Mouse (Mus musculus) hindbrain, embryonic 15.5 days (tissue): Measurements from ENCODE around the gene Gabarap. TPM values are rescaled to one million over a fixed set of nuclear protein-coding genes. Genes with fewer than 3 reads are reported as not detected.
"Not testable (repeated sequence)": the region's sequence is repeated elsewhere in the genome, so short reads cannot be mapped to it uniquely, and the experiment has no call there.

Source experiments
- ATAC-seq: fragments of 200-750 bp; cut with Nextera tagmentation; 2 replicates; pipeline ENCODE4 v1.8.0; 2017; ENCODE audit warnings: low read depth, moderate number of reproducible peaks, moderate TSS enrichment; ENCODE audit not compliant: low FRiP score
- H3K27ac ChIP-seq: fragments of 300-500 bp; sonication (generic); replicated peaks from 2 replicates; pipeline ENCODE4 v1.5.1; 2015; ENCODE audit warnings: mild to moderate bottlenecking, inconsistent platforms
- H3K27me3 ChIP-seq: fragments of 300-500 bp; sonication (generic); 2 replicates; pipeline ENCODE4 v1.6.1; 2015; ENCODE audit warnings: control low read depth, inconsistent platforms
- H3K36me3 ChIP-seq: fragments of 300-500 bp; sonication (generic); 2 replicates; pipeline ENCODE4 v1.6.1; 2015; ENCODE audit warnings: control low read depth, inconsistent platforms
- H3K4me1 ChIP-seq: fragments of 300-500 bp; sonication (generic); replicated peaks from 2 replicates; pipeline ENCODE4 v1.6.1; 2015; ENCODE audit warnings: control low read depth, inconsistent platforms
- H3K4me2 ChIP-seq: fragments of 300-500 bp; sonication (generic); 2 replicates; pipeline ENCODE4 v1.6.1; 2015; ENCODE audit warnings: moderate library complexity, mild to moderate bottlenecking, inconsistent platforms
- H3K4me3 ChIP-seq: fragments of 300-500 bp; sonication (generic); 2 replicates; pipeline ENCODE4 v1.5.1; 2015; ENCODE audit warnings: mild to moderate bottlenecking, inconsistent platforms
- H3K9ac ChIP-seq: fragments of 300-500 bp; sonication (generic); 2 replicates; pipeline ENCODE4 v1.6.1; 2015; ENCODE audit warnings: inconsistent platforms
- H3K9me3 ChIP-seq: fragments of 300-500 bp; sonication (generic); 2 replicates; pipeline ENCODE4 v1.6.1; 2016; ENCODE audit warnings: control low read depth, inconsistent platforms
- WGBS: fragments of 180-500 bp; shearing (Covaris S2); methylation state at CpG from one replicate; pipeline ENCODE4 v1.1.7; 2015; 5-methylcytosine and 5-hydroxymethylcytosine counted together
- polyA plus RNA-seq: library from polyadenylated mRNA; unstranded; fragments of >200 nt; fragmentation: Nextera tagmentation; extraction: Ambion mirVana; gene quantifications from 2 replicates; pipeline ENCODE4 v1.2.1, GENCODE M21; 2015

Gabarap gene
- polyA plus RNA-seq, 1 experiment from 2014 or later, result 571 TPM

DNA sequence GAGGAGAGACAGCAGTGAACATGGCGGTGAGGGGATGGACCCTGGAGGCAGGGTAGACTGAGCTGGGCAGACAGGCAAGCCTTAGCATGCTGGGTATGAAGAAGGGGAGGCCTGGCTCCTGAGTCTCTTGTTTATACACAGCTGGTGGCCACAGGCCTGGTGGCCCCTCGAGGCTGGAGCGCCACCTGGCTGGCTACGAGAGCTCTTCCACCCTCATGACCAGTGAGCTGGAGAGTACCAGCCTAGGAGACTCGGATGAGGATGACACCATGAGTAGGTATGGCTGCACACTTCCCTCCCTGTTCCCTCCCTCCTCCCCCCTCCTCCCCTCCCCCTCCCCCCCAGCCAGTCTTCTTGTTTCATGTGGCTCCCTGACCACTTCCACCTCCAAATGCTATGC lies 14.6 kb downstream of the Gabarap start:
- Histone ChIP-seq H3K9me3 (no peaks in the 10 kb centered on the region), H3K27me3 (no peaks in the 10 kb centered on the region), H3K4me3 (no peak overlapping the region), H3K4me1 (peaks cover 33% of the 10 kb centered on the region), H3K4me2 (no peak overlapping the region), H3K9ac (no peak overlapping the region), H3K36me3 (peaks cover 50% of the 10 kb centered on the region), H3K27ac (no peak overlapping the region)
- ATAC-seq, result no peak
- 51% methylated on average over 5 of the region's 5 CpGs for WGBS

DNA sequence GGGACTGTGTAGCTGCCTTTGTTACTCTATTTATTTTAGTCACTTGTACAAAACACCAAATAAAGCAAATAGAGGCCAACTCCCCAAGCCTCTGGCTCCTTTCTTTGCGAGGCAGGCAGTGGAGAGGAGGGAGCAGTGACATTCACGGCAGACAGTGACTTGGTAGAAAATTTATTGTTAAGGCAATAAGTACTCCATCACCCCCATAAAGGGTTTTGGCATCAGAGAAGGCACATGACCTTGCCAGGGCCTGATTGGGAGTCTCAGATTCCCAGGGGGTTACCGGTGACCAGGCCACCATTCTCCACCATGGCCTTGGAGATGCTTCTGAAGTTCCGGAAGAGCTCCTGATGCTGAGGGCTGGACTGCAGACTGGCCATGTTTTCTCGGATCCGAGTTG lies 19.1 kb downstream of the Gabarap start:
- no peak for ATAC-seq
- peaks cover 75% of the 10 kb centered on the region for H3K36me3 ChIP-seq
- H3K4me2 ChIP-seq, result no peak overlapping the region
- H3K4me1 ChIP-seq, result peaks cover 13% of the 10 kb centered on the region
- 85% methylated on average over 6 of the region's 6 CpGs for WGBS
- H3K9me3 ChIP-seq, result no peaks in the 10 kb centered on the region
- H3K9ac ChIP-seq, result no peak overlapping the region
- no peaks in the 10 kb centered on the region for H3K27me3 ChIP-seq
- H3K4me3 ChIP-seq, result no peak overlapping the region
- no peak overlapping the region for H3K27ac ChIP-seq

DNA sequence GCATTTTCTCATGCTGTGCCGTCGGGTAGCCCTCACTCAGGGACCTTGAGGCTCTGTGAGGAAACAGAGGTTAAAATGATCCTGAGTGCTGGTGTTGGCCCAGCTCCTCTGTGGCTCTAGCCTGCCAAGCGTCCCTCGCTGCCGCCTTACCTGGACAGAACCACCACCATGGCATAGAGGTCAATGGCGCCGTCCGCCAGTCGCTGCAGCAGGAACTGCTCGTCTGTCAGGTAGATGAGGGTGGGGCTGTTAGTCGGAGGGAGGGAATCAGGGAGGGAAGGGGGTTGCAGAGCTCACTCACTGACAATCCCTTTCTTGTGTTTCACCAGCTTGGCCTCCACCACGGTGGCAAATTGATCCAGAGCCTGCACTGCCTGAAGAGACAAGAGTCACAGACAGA lies 19.6 kb downstream of the Gabarap start:
- H3K9ac ChIP-seq, result no peak overlapping the region
- H3K4me2 ChIP-seq, result no peak overlapping the region
- H3K4me1 ChIP-seq, result peaks cover 16% of the 10 kb centered on the region
- H3K27me3 ChIP-seq, result no peaks in the 10 kb centered on the region
- no peak overlapping the region for H3K4me3 ChIP-seq
- H3K36me3 ChIP-seq, result peaks cover 71% of the 10 kb centered on the region
- 89% methylated on average over 12 of the region's 12 CpGs for WGBS
- ATAC-seq, result no peak
- H3K9me3 ChIP-seq, result no peaks in the 10 kb centered on the region
- H3K27ac ChIP-seq, result no peak overlapping the region

DNA sequence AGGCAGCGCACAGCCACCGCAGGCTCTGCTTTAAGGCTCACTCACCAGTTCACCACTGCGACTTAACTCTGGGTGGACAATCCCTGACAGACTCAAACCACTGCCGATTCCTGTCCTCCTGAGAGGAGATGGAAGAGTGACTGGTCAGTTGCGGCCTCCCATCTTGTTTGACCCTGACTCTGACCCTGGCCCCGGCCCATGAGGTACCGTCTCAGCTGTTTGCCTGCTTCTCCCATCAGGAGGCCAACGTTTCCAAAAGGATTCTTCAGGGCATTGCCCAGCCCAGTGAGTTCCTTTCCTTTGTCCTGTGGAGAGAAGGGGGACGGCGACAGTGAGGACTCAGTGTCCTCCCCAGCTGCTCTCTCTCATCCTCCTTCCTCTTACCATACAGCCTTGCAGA lies 20.0 kb downstream of the Gabarap start:
- Histone ChIP-seq H3K9ac (no peak overlapping the region), H3K4me3 (no peak overlapping the region), H3K9me3 (no peaks in the 10 kb centered on the region), H3K4me1 (peaks cover 17% of the 10 kb centered on the region), H3K27ac (no peak overlapping the region), H3K4me2 (no peak overlapping the region), H3K27me3 (no peaks in the 10 kb centered on the region), H3K36me3 (peaks cover 69% of the 10 kb centered on the region)
- WGBS, result 77% methylated on average over 10 of the region's 10 CpGs
- no peak for ATAC-seq

GRCm38 (mm10) chr11:70012931-70013330 lies 22.0 kb downstream of the Gabarap start:
- no peak overlapping the region for H3K27ac ChIP-seq
- no peak overlapping the region for H3K4me3 ChIP-seq
- WGBS, result 86% methylated on average over 9 of the region's 9 CpGs
- no peaks in the 10 kb centered on the region for H3K27me3 ChIP-seq
- H3K4me1 ChIP-seq, result peaks cover 28% of the 10 kb centered on the region
- peaks cover 50% of the 10 kb centered on the region for H3K36me3 ChIP-seq
- H3K9me3 ChIP-seq, result no peaks in the 10 kb centered on the region
- no peak for ATAC-seq
- no peak overlapping the region for H3K4me2 ChIP-seq
- H3K9ac ChIP-seq, result no peak overlapping the region

- Histone ChIP-seq H3K27ac (no peak overlapping the region), H3K9ac (no peak overlapping the region), H3K9me3 (no peaks in the 10 kb centered on the region), H3K27me3 (no peaks in the 10 kb centered on the region), H3K4me2 (no peak overlapping the region), H3K4me3 (no peak overlapping the region), H3K36me3 (peaks cover 45% of the 10 kb centered on the region), H3K4me1 (peaks cover 30% of the 10 kb centered on the region)
- WGBS, result 75% methylated on average over 3 of the region's 3 CpGs
- no peak for ATAC-seq
Observed at GRCm38 (mm10) chr11:70013408-70013807, 22.5 kb downstream of the Gabarap start.

DNA sequence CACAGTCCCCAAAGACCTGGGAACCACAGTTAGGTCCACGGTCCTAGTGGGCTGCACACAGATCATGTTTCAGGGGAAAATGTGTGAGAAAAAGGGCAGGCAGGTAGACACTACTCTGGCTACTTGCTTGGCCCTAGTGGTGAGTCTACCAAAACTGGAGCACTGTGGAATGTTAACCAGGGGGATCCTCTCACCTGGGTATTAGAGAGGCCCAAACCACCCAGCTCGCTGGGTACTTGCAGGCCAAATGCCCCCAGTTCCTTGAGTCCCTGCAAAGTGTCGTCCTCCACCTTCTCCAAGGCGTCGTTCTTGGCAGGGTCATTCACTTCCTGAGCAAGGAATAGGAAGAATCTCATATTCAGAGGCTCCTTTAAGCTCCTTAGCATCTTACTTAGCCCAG lies 23.1 kb downstream of the Gabarap start:
- 72% methylated on average over 5 of the region's 5 CpGs for WGBS
- no peak overlapping the region for H3K4me3 ChIP-seq
- no peak overlapping the region for H3K27ac ChIP-seq
- no peaks in the 10 kb centered on the region for H3K9me3 ChIP-seq
- H3K9ac ChIP-seq, result no peak overlapping the region
- peak overlapping the region; percentile 74 for H3K4me2 ChIP-seq
- ATAC-seq, result no peak
- peaks cover 40% of the 10 kb centered on the region for H3K36me3 ChIP-seq
- H3K4me1 ChIP-seq, result peaks cover 34% of the 10 kb centered on the region
- H3K27me3 ChIP-seq, result no peaks in the 10 kb centered on the region

DNA sequence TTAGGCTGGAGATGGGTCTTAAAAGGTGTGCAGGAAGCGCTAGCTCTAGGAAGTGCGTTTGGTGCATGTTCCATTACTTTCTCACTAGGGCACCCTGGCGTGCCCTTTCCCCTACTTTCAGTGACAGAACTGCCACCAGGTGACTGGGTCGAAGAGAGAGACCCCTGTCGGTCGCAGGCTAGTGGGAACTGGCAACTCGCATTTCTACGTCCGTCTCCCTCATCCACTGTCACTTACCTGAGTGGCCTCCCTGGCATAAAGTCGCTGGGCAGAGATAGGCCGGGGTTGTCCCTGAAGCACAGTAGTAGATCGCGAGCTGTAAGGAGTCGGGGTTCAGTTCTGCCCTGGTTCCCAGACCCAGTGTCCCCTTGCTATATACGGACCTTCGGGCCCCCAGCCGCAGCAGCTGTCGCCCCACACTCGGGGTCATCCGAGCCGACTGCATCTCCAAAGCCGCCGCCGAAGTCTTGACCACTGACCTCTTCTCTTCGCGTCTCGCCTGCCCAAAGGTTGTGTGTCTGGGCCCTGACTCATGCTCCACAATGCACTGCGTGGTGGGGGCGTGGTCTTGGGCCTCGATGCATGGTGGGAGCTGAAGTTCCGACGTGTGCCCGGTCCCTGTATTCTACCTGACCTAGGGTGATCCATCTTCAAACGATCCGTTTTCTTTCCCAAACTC lies 24.1 kb downstream of the Gabarap start, which contains the start of gene Acadvl:
TSS of gene Acadvl (minus strand) at position 532 of the 679 bp plus-strand sequence.
- H3K27ac ChIP-seq, result peak within 1 kb of the TSS; percentile 72
- peak; percentile 82 for ATAC-seq
- H3K27me3 ChIP-seq, result no peaks in the 10 kb centered on the region
- H3K4me2 ChIP-seq, result peak within 1 kb of the TSS; percentile 74
- H3K9me3 ChIP-seq, result no peaks in the 10 kb centered on the region
- under 1% methylated on average over 35 of the region's 35 CpGs for WGBS
- H3K9ac ChIP-seq, result peak within 1 kb of the TSS; percentile 78
- peak within 1 kb of the TSS; percentile 61 for H3K4me3 ChIP-seq
- H3K4me1 ChIP-seq, result peaks cover 44% of the 10 kb centered on the region
- H3K36me3 ChIP-seq, result peaks cover 30% of the 10 kb centered on the region

GRCm38 (mm10) chr11:70015677-70016076 lies 24.7 kb downstream of the Gabarap start:
- ATAC-seq, result no peak
- peaks cover 50% of the 10 kb centered on the region for H3K4me1 ChIP-seq
- peak overlapping the region; percentile 61 for H3K4me3 ChIP-seq
- H3K27ac ChIP-seq, result no peak overlapping the region
- H3K4me2 ChIP-seq, result peak overlapping the region; percentile 74
- no peak overlapping the region; the same call in 1 of the 2 replicates for H3K9ac ChIP-seq
- no peaks in the 10 kb centered on the region for H3K9me3 ChIP-seq
- H3K36me3 ChIP-seq, result peaks cover 25% of the 10 kb centered on the region
- WGBS, result 69% methylated on average over 6 of the region's 6 CpGs
- no peaks in the 10 kb centered on the region for H3K27me3 ChIP-seq

DNA sequence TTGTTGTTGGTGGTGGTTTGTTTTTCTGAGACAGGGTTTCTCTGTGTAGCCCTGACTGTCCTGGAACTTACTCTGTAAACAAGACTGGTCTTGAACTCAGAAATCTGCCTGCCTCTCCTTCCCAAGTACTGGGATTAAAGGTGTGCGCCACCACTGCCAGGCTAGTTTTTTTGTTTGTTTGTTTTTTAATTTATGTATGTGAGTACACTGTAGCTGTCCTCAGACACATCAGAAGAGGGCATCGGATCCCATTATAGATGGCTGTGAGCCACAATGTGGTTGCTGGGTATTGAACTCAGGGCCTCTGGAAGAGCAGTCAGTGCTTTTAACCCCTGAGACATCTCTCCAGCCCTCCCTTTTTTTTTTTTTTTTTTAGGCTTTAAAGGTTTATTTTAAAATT lies 25.2 kb downstream of the Gabarap start:
- Histone ChIP-seq H3K4me1 (peaks cover 55% of the 10 kb centered on the region), H3K36me3 (peaks cover 20% of the 10 kb centered on the region)

DNA sequence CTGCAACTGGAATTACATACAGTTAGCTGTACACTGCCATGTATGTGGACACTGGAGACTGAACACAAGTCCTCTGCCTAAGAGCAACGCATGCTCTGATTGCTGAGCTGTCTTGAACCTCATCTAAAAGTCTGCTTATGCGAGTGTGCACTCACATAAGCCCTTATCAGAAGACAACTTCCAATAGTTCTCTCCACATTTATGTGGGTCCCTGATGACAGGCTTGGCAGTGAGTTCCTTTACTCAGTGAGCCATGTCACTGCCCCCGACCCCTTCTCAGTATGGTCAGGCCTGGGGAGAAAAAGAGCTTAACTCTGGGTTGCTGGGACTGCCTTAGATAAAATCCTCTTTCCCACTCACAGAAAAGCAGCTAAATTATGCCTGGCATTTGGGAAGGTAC lies 25.7 kb downstream of the Gabarap start, which contains the start of gene Dlg4:
TSS of gene Dlg4 (plus strand) at position 274 of the 400 bp plus-strand sequence.
- no peaks in the 10 kb centered on the region for H3K27me3 ChIP-seq
- peaks cover 15% of the 10 kb centered on the region for H3K36me3 ChIP-seq
- peak within 1 kb of the TSS; percentile 94 for H3K27ac ChIP-seq
- peak within 1 kb of the TSS; percentile 89 for H3K4me2 ChIP-seq
- H3K9ac ChIP-seq, result peak within 1 kb of the TSS; percentile 86
- H3K4me1 ChIP-seq, result peaks cover 55% of the 10 kb centered on the region
- ATAC-seq, result no peak
- no peaks in the 10 kb centered on the region for H3K9me3 ChIP-seq
- H3K4me3 ChIP-seq, result peak within 1 kb of the TSS; percentile 54
- 79% methylated on average over 3 of the region's 3 CpGs for WGBS

More for the DNA sequence above, 25.2 kb downstream of the Gabarap start:
- H3K4me3 ChIP-seq, ATAC-seq, H3K27ac ChIP-seq, H3K4me2 ChIP-seq, H3K27me3 ChIP-seq, H3K9me3 ChIP-seq, H3K9ac ChIP-seq: not testable (repeated sequence)
- 78% methylated on average over 2 of the region's 2 CpGs for WGBS

- Histone ChIP-seq H3K4me3 (peak overlapping the region; percentile 54), H3K27ac (peak overlapping the region; percentile 94), H3K4me1 (peaks cover 61% of the 10 kb centered on the region), H3K9ac (peak overlapping the region; percentile 86; the same call in 1 of the 2 replicates), H3K36me3 (peaks cover 10% of the 10 kb centered on the region), H3K9me3 (no peaks in the 10 kb centered on the region), H3K27me3 (no peaks in the 10 kb centered on the region), H3K4me2 (peak overlapping the region; percentile 89)
- no peak for ATAC-seq
- WGBS, result 46% methylated on average over 7 of the region's 7 CpGs
Observed at GRCm38 (mm10) chr11:70017199-70017767, 26.3 kb downstream of the Gabarap start.
